Mouse (Mus musculus) heart, postnatal 0 days (tissue): ENCODE results near the gene Pmfbp1.

Experiments used
- CTCF ChIP-seq: IDR thresholded peaks from 2 replicates; pipeline ENCODE4 v1.5.1; 2016; ENCODE audit warnings: antibody characterized with exemption, control low read depth, low read depth
- EP300 ChIP-seq: IDR thresholded peaks from 2 replicates; pipeline ENCODE4 v1.6.1; 2016; ENCODE audit warnings: antibody characterized with exemption, low read depth

DNA sequence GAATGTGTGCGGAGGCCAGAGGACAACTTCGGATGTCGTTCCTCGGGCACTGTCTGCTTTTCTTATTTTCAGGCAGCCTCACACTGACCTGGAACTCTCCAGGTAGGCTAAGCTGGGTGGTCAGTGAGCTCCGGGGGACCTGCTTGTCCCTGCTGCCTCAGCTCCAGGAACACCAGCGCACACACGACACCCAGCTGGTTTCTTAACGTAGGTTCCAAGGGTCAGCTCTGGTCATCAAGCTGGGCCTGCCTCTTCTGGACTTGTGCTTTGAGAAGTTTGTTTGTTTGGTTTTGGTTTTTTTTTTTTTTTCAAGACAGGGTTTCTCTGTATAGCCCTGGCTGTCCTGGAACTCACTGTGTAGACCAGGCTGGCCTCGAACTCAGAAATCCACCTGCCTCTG, 97.1 kb downstream of the Pmfbp1 start:
- TF ChIP-seq EP300 (no peak), CTCF (no peak)
